Mouse (Mus musculus): Measurements from ENCODE around the gene Atp2a3. TPM values are rescaled to one million over a fixed set of nuclear protein-coding genes. Genes with fewer than 3 reads are reported as not detected.

Atp2a3 gene
- polyA plus RNA-seq (2012; rRNA removed) = 478 and 539 TPM in 2 replicates

DNA sequence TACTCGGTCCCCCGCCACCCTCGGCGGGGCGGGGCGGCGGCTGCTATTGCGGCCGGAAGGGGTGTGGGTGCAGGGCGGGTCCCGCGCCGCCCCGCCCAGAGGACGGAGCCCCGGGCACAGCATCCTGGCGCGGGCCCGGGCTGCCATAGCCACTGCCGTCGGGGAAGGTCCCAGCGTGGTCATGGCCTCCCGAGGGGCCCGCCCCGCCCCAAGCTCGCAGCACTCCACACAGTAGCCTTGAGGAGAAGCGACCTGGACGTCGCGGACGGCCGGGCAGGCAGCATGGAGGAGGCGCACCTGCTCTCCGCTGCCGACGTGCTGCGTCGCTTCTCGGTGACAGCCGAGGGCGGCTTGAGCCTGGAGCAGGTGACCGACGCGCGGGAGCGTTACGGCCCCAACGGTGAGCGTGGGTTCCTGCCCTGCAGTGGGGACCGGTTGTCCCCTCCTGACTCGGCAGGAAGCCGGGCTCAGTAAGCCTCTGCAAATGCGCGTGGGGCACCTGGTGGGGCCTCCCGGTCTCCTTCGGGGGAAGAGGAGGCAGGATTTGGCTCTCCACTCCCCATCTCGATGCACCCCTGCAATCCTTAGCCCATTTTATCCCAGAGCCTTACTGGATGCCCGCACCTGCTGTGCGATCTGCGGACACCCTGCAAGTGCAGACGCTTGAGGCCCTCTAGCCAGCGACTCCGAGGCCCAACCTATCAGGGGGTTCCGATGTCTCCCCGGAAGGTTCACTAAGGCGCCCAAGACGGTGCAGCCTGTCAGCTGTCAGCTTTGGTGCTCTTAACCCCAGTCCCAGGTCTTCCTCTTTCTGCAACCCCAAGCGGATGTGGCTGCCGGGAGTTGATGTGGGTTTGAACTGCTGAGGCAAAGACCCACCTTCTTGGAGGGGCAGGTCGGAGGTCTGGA is at the start of gene Atp2a3:
Atp2a3 (plus strand) TSS at position 98 of the 909 bp plus-strand sequence.
- peak within 1 kb of the TSS; percentile 90 for H3K27ac ChIP-seq (ENCODE audit: control insufficient read depth, insufficient read depth, low read length)
- H3K27me3 ChIP-seq (ENCODE audit: control insufficient read depth, insufficient read depth, low read length) = no peaks in the 10 kb centered on the region
- WGBS = under 1% methylated on average over 70 of the region's 70 CpGs
- peaks cover 57% of the 10 kb centered on the region for H3K4me1 ChIP-seq (replicated peaks; ENCODE audit: control insufficient read depth, insufficient read depth, low read length)
- peak; percentile 91 for DNase-seq
- H3K36me3 ChIP-seq (ENCODE audit: control insufficient read depth, insufficient read depth, low read length) = no peaks in the 10 kb centered on the region
- TF ChIP-seq POLR2A (IDR thresholded peaks at IDR 0.05; ENCODE audit: control insufficient read depth, extremely low read depth, insufficient read depth, low read length, poor library complexity) (peak; percentile 84), CTCF (IDR thresholded peaks at IDR 0.05; ENCODE audit: borderline replicate concordance, control insufficient read depth, extremely low read depth, insufficient read depth, low read length, poor library complexity) (peak; percentile 14; the same call in 1 of the 2 replicates)
- peak within 1 kb of the TSS; percentile 64 for H3K4me3 ChIP-seq (ENCODE audit: control insufficient read depth, insufficient read depth, low read length)

DNA sequence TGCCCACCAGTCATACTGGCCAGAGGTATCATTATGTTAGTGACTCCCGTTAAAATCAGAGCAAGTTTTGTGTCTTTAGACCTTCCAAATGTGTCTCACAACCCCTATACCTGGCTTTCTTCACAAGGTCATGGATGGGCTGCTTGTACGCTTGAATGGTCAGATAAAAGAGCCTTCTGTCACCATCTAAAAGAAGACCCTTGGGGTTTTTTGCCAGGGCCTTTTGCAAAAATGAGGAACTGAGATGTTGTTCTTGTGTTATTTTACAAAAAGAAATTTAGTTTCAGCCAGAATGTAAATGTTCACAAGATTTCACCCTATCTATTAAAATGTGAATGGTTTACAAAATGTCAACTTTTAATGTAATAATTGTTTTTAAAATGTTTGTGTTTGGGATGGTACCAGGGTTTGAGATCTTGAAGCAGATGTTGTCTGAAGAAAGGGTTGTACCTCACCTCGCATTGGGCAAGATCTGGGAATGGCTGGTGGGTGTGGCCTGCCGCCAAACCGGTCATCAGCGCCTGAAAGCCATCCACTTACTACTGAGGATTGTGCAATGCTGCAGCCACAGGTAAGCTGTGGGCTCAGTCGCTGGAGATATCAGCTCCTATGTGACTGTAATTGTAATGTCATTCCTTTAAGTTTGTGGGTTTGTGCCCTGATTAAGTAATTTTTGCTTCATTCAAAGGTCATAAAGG is 43.5 kb upstream of the Atp2a3 start:
- Histone ChIP-seq H3K4me3 (ENCODE audit: control insufficient read depth, insufficient read depth, low read length) (no peak overlapping the region), H3K27ac (ENCODE audit: control insufficient read depth, insufficient read depth, low read length) (no peak overlapping the region), H3K4me1 (replicated peaks; ENCODE audit: control insufficient read depth, insufficient read depth, low read length) (no peaks in the 10 kb centered on the region), H3K27me3 (ENCODE audit: control insufficient read depth, insufficient read depth, low read length) (no peaks in the 10 kb centered on the region), H3K36me3 (ENCODE audit: control insufficient read depth, insufficient read depth, low read length) (peaks cover 59% of the 10 kb centered on the region)
- no peak for DNase-seq
- TF ChIP-seq POLR2A (IDR thresholded peaks at IDR 0.05; ENCODE audit: control insufficient read depth, extremely low read depth, insufficient read depth, low read length, poor library complexity) (no peak), CTCF (IDR thresholded peaks at IDR 0.05; ENCODE audit: borderline replicate concordance, control insufficient read depth, extremely low read depth, insufficient read depth, low read length, poor library complexity) (no peak)
- 94% methylated on average over 7 of the region's 7 CpGs for WGBS

DNA sequence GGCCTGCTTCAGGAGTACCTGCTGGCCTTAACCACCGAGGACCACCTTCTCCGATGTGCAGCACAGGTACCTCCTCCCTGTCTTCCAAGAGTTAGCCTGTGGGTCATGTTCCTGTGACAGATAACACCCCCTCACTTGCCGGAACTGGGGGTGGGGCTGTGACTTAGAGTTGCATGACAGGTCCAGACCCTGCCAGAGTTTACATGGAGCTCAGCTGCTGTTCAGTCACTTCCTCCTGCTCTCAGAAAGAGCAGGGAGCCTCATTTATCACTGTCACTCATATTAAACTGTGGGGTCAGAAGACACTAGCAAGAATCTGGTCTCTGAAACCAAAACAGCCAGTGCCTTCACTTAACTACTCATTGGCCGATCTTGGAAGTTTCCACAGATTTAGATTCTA is 37.9 kb upstream of the Atp2a3 start:
- no peak overlapping the region for H3K27ac ChIP-seq (ENCODE audit: control insufficient read depth, insufficient read depth, low read length)
- no peaks in the 10 kb centered on the region for H3K27me3 ChIP-seq (ENCODE audit: control insufficient read depth, insufficient read depth, low read length)
- 73% methylated on average over 4 of the region's 4 CpGs for WGBS
- no peaks in the 10 kb centered on the region for H3K4me1 ChIP-seq (replicated peaks; ENCODE audit: control insufficient read depth, insufficient read depth, low read length)
- H3K36me3 ChIP-seq (ENCODE audit: control insufficient read depth, insufficient read depth, low read length) = peaks cover 17% of the 10 kb centered on the region
- no peak for DNase-seq
- no peak overlapping the region for H3K4me3 ChIP-seq (ENCODE audit: control insufficient read depth, insufficient read depth, low read length)
- TF ChIP-seq CTCF (IDR thresholded peaks at IDR 0.05; ENCODE audit: borderline replicate concordance, control insufficient read depth, extremely low read depth, insufficient read depth, low read length, poor library complexity) (no peak), POLR2A (IDR thresholded peaks at IDR 0.05; ENCODE audit: control insufficient read depth, extremely low read depth, insufficient read depth, low read length, poor library complexity) (no peak)

DNA sequence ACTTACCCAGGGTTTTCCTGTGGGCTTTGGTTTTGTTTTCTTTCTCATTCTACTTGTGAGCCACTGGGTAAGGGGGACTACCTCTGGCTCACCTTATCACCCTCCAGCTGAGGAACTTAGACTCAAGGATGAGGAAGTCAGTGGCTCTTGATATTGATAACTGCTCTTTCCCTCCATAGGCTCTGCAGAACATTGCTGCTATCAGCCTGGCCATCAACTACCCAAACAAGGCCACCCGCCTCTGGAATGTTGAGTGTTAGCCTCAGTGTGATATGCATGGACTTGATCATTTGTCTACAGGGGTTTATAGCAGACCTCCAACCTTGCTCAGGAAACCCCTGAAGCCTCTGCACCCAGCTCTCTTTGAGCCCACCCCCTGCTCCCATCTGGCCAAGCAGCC is 36.5 kb upstream of the Atp2a3 start:
- Histone ChIP-seq H3K27ac (ENCODE audit: control insufficient read depth, insufficient read depth, low read length) (no peak overlapping the region), H3K4me1 (replicated peaks; ENCODE audit: control insufficient read depth, insufficient read depth, low read length) (no peaks in the 10 kb centered on the region), H3K27me3 (ENCODE audit: control insufficient read depth, insufficient read depth, low read length) (no peaks in the 10 kb centered on the region), H3K4me3 (ENCODE audit: control insufficient read depth, insufficient read depth, low read length) (no peak overlapping the region), H3K36me3 (ENCODE audit: control insufficient read depth, insufficient read depth, low read length) (peaks cover 9% of the 10 kb centered on the region)
- DNase-seq = no peak
- 100% methylated on average over 1 of the region's 1 CpGs for WGBS
- no peak for TF ChIP-seq CTCF (IDR thresholded peaks at IDR 0.05; ENCODE audit: borderline replicate concordance, control insufficient read depth, extremely low read depth, insufficient read depth, low read length, poor library complexity)
- TF ChIP-seq POLR2A (IDR thresholded peaks at IDR 0.05; ENCODE audit: control insufficient read depth, extremely low read depth, insufficient read depth, low read length, poor library complexity) = no peak

DNA sequence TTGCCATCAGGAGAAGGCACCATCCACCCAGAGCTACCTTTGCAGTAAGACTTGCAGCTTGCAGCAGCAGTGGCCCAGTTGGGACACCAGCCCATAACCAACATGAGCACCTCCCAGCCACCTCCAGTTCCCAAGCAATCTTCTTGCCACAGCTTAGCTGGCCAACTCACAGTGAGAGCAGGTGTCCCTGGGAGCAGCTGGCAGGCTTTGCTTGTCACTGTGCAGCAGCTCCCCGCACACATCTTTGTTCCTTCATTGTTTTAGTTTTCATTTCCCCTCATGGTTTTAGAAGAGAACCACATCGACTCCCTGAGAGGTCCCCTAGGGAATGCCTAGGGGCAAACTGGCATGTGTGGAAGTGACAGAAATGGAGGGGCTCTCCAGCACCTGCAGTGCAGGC is 35.9 kb upstream of the Atp2a3 start:
- Histone ChIP-seq H3K4me1 (replicated peaks; ENCODE audit: control insufficient read depth, insufficient read depth, low read length) (no peaks in the 10 kb centered on the region), H3K36me3 (ENCODE audit: control insufficient read depth, insufficient read depth, low read length) (peaks cover 9% of the 10 kb centered on the region), H3K27ac (ENCODE audit: control insufficient read depth, insufficient read depth, low read length) (no peak overlapping the region)

DNA sequence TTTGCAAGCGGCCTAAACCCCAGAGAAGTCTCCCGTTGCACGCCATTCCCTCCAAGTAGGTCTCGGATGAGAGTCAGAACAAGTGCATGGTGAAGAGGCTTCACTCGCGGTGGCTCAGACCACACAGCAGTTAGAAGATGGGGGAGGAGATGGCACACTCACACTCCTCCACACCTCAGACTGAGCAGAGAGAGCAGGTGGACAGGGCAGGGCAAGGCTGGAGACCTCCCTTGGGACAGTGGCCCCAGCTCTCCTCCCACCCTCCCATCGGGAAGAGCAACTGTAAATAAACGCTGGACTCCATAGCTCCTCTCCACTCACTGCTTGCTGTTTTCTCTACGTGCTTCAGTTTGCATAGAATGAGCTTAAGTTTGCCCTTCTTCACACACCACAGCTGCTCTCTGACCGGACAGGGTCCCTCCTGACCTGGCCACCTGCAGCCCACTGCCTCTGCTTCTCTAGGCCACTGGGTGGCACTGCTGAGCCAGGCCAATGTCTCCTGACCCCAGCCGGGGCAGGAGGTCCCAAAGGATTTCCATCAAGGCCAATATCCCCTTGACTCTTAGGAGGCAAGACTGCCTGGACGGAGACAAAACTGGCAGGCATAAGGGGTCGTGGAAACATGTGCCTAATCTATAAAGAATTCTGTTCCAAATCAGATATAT is 34.6 kb upstream of the Atp2a3 start:
- DNase-seq = peak; percentile 69
- 74% methylated on average over 13 of the region's 13 CpGs for WGBS
- Histone ChIP-seq H3K27me3 (ENCODE audit: control insufficient read depth, insufficient read depth, low read length) (no peaks in the 10 kb centered on the region), H3K27ac (ENCODE audit: control insufficient read depth, insufficient read depth, low read length) (no peak overlapping the region), H3K36me3 (ENCODE audit: control insufficient read depth, insufficient read depth, low read length) (peaks cover 9% of the 10 kb centered on the region), H3K4me1 (replicated peaks; ENCODE audit: control insufficient read depth, insufficient read depth, low read length) (no peaks in the 10 kb centered on the region), H3K4me3 (ENCODE audit: control insufficient read depth, insufficient read depth, low read length) (no peak overlapping the region)
- TF ChIP-seq CTCF (IDR thresholded peaks at IDR 0.05; ENCODE audit: borderline replicate concordance, control insufficient read depth, extremely low read depth, insufficient read depth, low read length, poor library complexity) = peak; percentile 98
- TF ChIP-seq POLR2A (IDR thresholded peaks at IDR 0.05; ENCODE audit: control insufficient read depth, extremely low read depth, insufficient read depth, low read length, poor library complexity) = no peak

More for the DNA sequence above, 35.9 kb upstream of the Atp2a3 start:
- DNase-seq = no peak
- H3K27me3 ChIP-seq (ENCODE audit: control insufficient read depth, insufficient read depth, low read length) = no peaks in the 10 kb centered on the region
- 42% methylated on average over 2 of the region's 2 CpGs for WGBS
- TF ChIP-seq CTCF (IDR thresholded peaks at IDR 0.05; ENCODE audit: borderline replicate concordance, control insufficient read depth, extremely low read depth, insufficient read depth, low read length, poor library complexity) (no peak), POLR2A (IDR thresholded peaks at IDR 0.05; ENCODE audit: control insufficient read depth, extremely low read depth, insufficient read depth, low read length, poor library complexity) (no peak)
- no peak overlapping the region for H3K4me3 ChIP-seq (ENCODE audit: control insufficient read depth, insufficient read depth, low read length)
